Mouse (Mus musculus) ovary, postnatal 36 days (tissue): ENCODE measurements around the gene Gdf11.
A peak's percentile ranks its signal among the peaks of the same experiment; 100 is the strongest.

Experiments
- DNase-seq: peaks from one replicate; pipeline ENCODE4 v3.0.0; 2022; ENCODE audit warnings: low spot score, mixed read lengths

Gene Gdf11

GRCm38 (mm10) chr10:128891296-128892094, at the start of gene Gdf11:
Gene Gdf11 (minus strand): TSS chr10:128891718.
- DNase-seq = peak; percentile 65

- DNase-seq = no peak
Observed at GRCm38 (mm10) chr10:128940475-128941061, 49.0 kb upstream of the Gdf11 start.

- no peak for DNase-seq
Observed at GRCm38 (mm10) chr10:128938974-128939373, 47.5 kb upstream of the Gdf11 start.

- DNase-seq = peak; percentile 49
Observed at GRCm38 (mm10) chr10:128938457-128938856, 46.9 kb upstream of the Gdf11 start.

- DNase-seq = no peak
Observed at GRCm38 (mm10) chr10:128937756-128938390, 46.4 kb upstream of the Gdf11 start.

GRCm38 (mm10) chr10:128935826-128936440, 44.4 kb upstream of the Gdf11 start:
- no peak for DNase-seq

- DNase-seq = no peak
Observed at GRCm38 (mm10) chr10:128934997-128935787, 43.7 kb upstream of the Gdf11 start.

GRCm38 (mm10) chr10:128933976-128934721, 42.6 kb upstream of the Gdf11 start:
- DNase-seq = no peak

- no peak for DNase-seq
Observed at GRCm38 (mm10) chr10:128933574-128933973, 42.1 kb upstream of the Gdf11 start, which contains the start of gene Itga7. Gene Itga7 (plus strand): TSS chr10:128933818.

GRCm38 (mm10) chr10:128931441-128931840, 39.9 kb upstream of the Gdf11 start:
- DNase-seq = no peak

- no peak for DNase-seq
Observed at GRCm38 (mm10) chr10:128929638-128930378, 38.3 kb upstream of the Gdf11 start.

GRCm38 (mm10) chr10:128928356-128928755, 36.8 kb upstream of the Gdf11 start:
- DNase-seq = no peak

- DNase-seq = no peak
Observed at GRCm38 (mm10) chr10:128923935-128924334, 32.4 kb upstream of the Gdf11 start, which contains the start of gene Bloc1s1. Gene Bloc1s1 (minus strand): TSS chr10:128924035.

GRCm38 (mm10) chr10:128923013-128923691, 31.6 kb upstream of the Gdf11 start:
- DNase-seq = peak; percentile 97

- no peak for DNase-seq
Observed at GRCm38 (mm10) chr10:128922822-128923012, 31.2 kb upstream of the Gdf11 start, which contains the start of gene Rdh5. Gene Rdh5 (minus strand): TSS chr10:128922888.

- DNase-seq = no peak
Observed at GRCm38 (mm10) chr10:128921883-128922821, 30.6 kb upstream of the Gdf11 start.

- DNase-seq = no peak
Observed at GRCm38 (mm10) chr10:128921251-128921650, 29.7 kb upstream of the Gdf11 start.

- no peak for DNase-seq
Observed at GRCm38 (mm10) chr10:128920736-128921161, 29.2 kb upstream of the Gdf11 start.

- DNase-seq = no peak
Observed at GRCm38 (mm10) chr10:128919966-128920365, 28.4 kb upstream of the Gdf11 start.
